Mouse (Mus musculus) spleen, adult 18-20 months (tissue): ENCODE data around the gene Pax5.

Experiments used
- DNase-seq, 2 experiments: peaks; one replicate each; pipeline ENCODE4 v3.0.0; 2022; ENCODE audit warnings: mixed read lengths in 2 of 2

Pax5 gene

GRCm38 (mm10) chr4:44664004-44664766, 46.1 kb downstream of the Pax5 start:
- DNase-seq, result no peak

- no peak for DNase-seq
These were observed 46.8 kb downstream of the Pax5 start for GRCm38 (mm10) chr4:44663489-44663888.

- DNase-seq, result no peak
These were observed 65.1 kb downstream of the Pax5 start for GRCm38 (mm10) chr4:44645181-44645580.

GRCm38 (mm10) chr4:44641831-44642587, 68.3 kb downstream of the Pax5 start:
- DNase-seq, result no peak

GRCm38 (mm10) chr4:44635618-44636017, 74.7 kb downstream of the Pax5 start:
- DNase-seq, result no peak

GRCm38 (mm10) chr4:44633694-44634524, 76.4 kb downstream of the Pax5 start:
- no peak for DNase-seq

- DNase-seq, result no peak
These were observed 80.2 kb downstream of the Pax5 start for GRCm38 (mm10) chr4:44630059-44630458.

- no peak for DNase-seq
These were observed 82.4 kb downstream of the Pax5 start for GRCm38 (mm10) chr4:44627890-44628289.

- no peak for DNase-seq
These were observed 85.2 kb downstream of the Pax5 start for GRCm38 (mm10) chr4:44625108-44625424.

- no peak for DNase-seq
These were observed 85.8 kb downstream of the Pax5 start for GRCm38 (mm10) chr4:44624232-44625107.

GRCm38 (mm10) chr4:44623435-44623727, 86.9 kb downstream of the Pax5 start:
- no peak for DNase-seq

GRCm38 (mm10) chr4:44622682-44623434, 87.4 kb downstream of the Pax5 start:
- no peak for DNase-seq

GRCm38 (mm10) chr4:44620241-44620640, 90.0 kb downstream of the Pax5 start:
- no peak for DNase-seq

- DNase-seq, result peak; percentile 30 to 33
These were observed 96.1 kb downstream of the Pax5 start for GRCm38 (mm10) chr4:44614066-44614667.

- DNase-seq, result no peak
These were observed 97.9 kb downstream of the Pax5 start for GRCm38 (mm10) chr4:44612392-44612791.

GRCm38 (mm10) chr4:44605453-44605852, 104.8 kb downstream of the Pax5 start:
- DNase-seq, result no peak

GRCm38 (mm10) chr4:44602257-44602801, 108.0 kb downstream of the Pax5 start:
- no peak for DNase-seq

GRCm38 (mm10) chr4:44601370-44601769, 108.9 kb downstream of the Pax5 start:
- DNase-seq, result no peak

GRCm38 (mm10) chr4:44600875-44601274, 109.4 kb downstream of the Pax5 start:
- no peak for DNase-seq

GRCm38 (mm10) chr4:44597965-44598364, 112.3 kb downstream of the Pax5 start:
- DNase-seq, result no peak

- no peak for DNase-seq
These were observed 117.2 kb downstream of the Pax5 start for GRCm38 (mm10) chr4:44593091-44593490.
